Mouse (Mus musculus): Measurements from ENCODE around the gene Pltp.

DNA sequence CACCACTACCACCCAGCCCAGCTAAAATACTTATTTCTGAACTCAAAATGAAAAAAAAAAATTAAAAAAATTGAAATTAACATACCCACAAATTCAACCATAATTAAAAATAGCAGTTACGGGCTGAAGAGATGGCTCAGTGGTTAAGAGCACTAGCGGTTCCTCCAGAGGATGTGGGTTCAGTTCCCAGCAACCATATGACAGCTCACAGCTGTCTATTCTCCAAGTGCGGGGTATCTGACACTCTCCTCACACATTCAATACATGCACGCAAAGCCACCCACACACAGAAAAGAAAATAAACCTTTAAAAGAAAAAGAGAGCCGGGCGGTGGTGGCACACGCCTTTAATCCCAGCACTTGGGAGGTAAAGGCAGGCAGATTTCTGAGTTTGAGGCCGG lies 7.5 kb downstream of the Pltp start:
- TF ChIP-seq CTCF (IDR thresholded peaks at IDR 0.05 in 2 of 3, conservative IDR thresholded peaks at IDR 0.05 in 1 of 3; ENCODE audit: control insufficient read depth in 1 of 3, insufficient read depth in 1 of 3, low read depth in 2 of 3, low read length in 3 of 3, poor library complexity in 1 of 3, severe bottlenecking in 1 of 3) (no peak), RAD21 (IDR thresholded peaks at IDR 0.05; ENCODE audit: low read depth, low read length) (no peak), USF1 (IDR thresholded peaks at IDR 0.05; ENCODE audit: low read depth, low read length) (no peak), MAFK (IDR thresholded peaks at IDR 0.05; ENCODE audit: borderline replicate concordance, low read depth, low read length) (no peak), POLR2A (IDR thresholded peaks at IDR 0.05; ENCODE audit: control insufficient read depth in 1 of 2, insufficient read depth in 1 of 2, low read depth in 1 of 2, low read length in 2 of 2, poor library complexity in 1 of 2) (no peak), MEF2A (IDR thresholded peaks at IDR 0.05; ENCODE audit: extremely low read depth, insufficient replicate concordance, low read depth, low read length, poor library complexity, severe bottlenecking) (no peak), EP300 (IDR thresholded peaks at IDR 0.05; ENCODE audit: low read depth in 1 of 2, low read length in 2 of 2) (no peak), ZNF384 (IDR thresholded peaks at IDR 0.05; ENCODE audit: low read depth, low read length) (no peak), ZMIZ1 (IDR thresholded peaks at IDR 0.05; ENCODE audit: low read depth, low read length) (no peak), CHD2 (IDR thresholded peaks at IDR 0.05; ENCODE audit: low read length) (no peak), KAT2A (conservative IDR thresholded peaks at IDR 0.05; ENCODE audit: low read depth, low read length) (no peak)
